Comparison of ENCODE assay signal across 9 mouse cellular contexts in genomic region chr6:84320586-84320985, GRCm38 (mm10).
DNase-seq lines count a peak whose midpoint lies in the region; ATAC-seq and TF ChIP-seq lines count a peak whose summit lies in the region.
"Had no signal": no experiment of that assay in that cellular context is flagged by ENCODE, and none has a peak within 500 bp of the region (broad histone marks: within the 10 kb centered on the region; RNA-seq: fewer than 3 reads in every experiment).

No protein-coding gene starts in this region.

- H3K4me1 ChIP-seq in cerebellum, adult 2 months (ENCODE audit: control insufficient read depth, insufficient read depth, low read length), result peaks cover 18% of the 10 kb centered on the region

- ATAC-seq in megakaryocyte-erythroid progenitor cell, adult 5-6 weeks (replicated peaks; ENCODE audit: low FRiP score, low TSS enrichment, poor library complexity, severe bottlenecking), result peak; percentile 54; the same call in 1 of the 2 replicates

- DNase-seq in cerebellum, adult 2 months, result no peak
- no peak for DNase-seq in cerebellum, adult 11-12 months
- peak; percentile 30 to 34 for DNase-seq in left cerebral cortex, adult 18-20 months (ENCODE audit: low spot score in 2 of 2)
- DNase-seq in left cerebral cortex, adult 8-10 months (ENCODE audit: low spot score in 2 of 2), result no peak
- peak; percentile 21 for DNase-seq in c-Kit-positive CD71-positive TER-119-positive erythroid progenitor cells, embryonic 14.5 days (ENCODE audit: low spot score)
- no peak for DNase-seq in kidney, adult 9 months
- no peak for DNase-seq in thymus, postnatal 0 days (ENCODE audit: low spot score)

- TF ChIP-seq POLR2A in cerebellum, adult 2 months (IDR thresholded peaks at IDR 0.05; ENCODE audit: borderline replicate concordance, insufficient read depth, low read length), result no peak

- H3K27me3 ChIP-seq in cerebellum, adult 2 months (ENCODE audit: control insufficient read depth, insufficient read depth, low read length), result no peaks in the 10 kb centered on the region

- no peak overlapping the region for H3K27ac ChIP-seq in cerebellum, adult 2 months (ENCODE audit: insufficient read depth, low read length)

- TF ChIP-seq CTCF in cerebellum, adult 2 months (IDR thresholded peaks at IDR 0.05; ENCODE audit: borderline replicate concordance, insufficient read depth, low read depth, low read length), result peak; percentile 22; the same call in 1 of the 2 replicates

- 92% methylated on average over 1 of the region's 1 CpGs for WGBS in cerebellum, adult 2 months

- H3K4me3 ChIP-seq in cerebellum, adult 2 months (replicated peaks; ENCODE audit: insufficient read depth, low read depth, low read length), result no peak overlapping the region
- H3K4me3 ChIP-seq: myocyte had no signal

Comparison
In these comparisons a context has a peak if more than half of its experiments do, and no peak if none do; other contexts are left out.
1. DNase-seq: peak in left cerebral cortex, adult 18-20 months (2 of 2) and c-Kit-positive CD71-positive TER-119-positive erythroid progenitor cells, embryonic 14.5 days (single experiment); none in cerebellum, adult 2 months (0 of 2), cerebellum, adult 11-12 months (single experiment), left cerebral cortex, adult 8-10 months (0 of 2), kidney, adult 9 months (single experiment) and thymus, postnatal 0 days (single experiment).